Mouse (Mus musculus): ENCODE data around the gene Tma7. TPM values are rescaled to one million over a fixed set of nuclear protein-coding genes. Genes with fewer than 3 reads are reported as not detected.
A peak's percentile ranks its signal among the peaks of the same experiment; 100 is the strongest.

Tma7 gene
- total RNA-seq, 1 experiment from 2014 or later = 418 TPM

GRCm38 (mm10) chr9:109040906-109041305, 41.5 kb downstream of the Tma7 start:
- DNase-seq = no peak

- DNase-seq = no peak
Measured at GRCm38 (mm10) chr9:109040216-109040615, 42.2 kb downstream of the Tma7 start.

GRCm38 (mm10) chr9:109039681-109040080, 42.7 kb downstream of the Tma7 start:
- no peak for DNase-seq

- peak; percentile 51 for DNase-seq
Measured at GRCm38 (mm10) chr9:109038901-109039364, 43.5 kb downstream of the Tma7 start.

- DNase-seq = peak; percentile 88
Measured at GRCm38 (mm10) chr9:109038086-109038895, 44.1 kb downstream of the Tma7 start, which contains the start of gene Shisa5. Shisa5 (plus strand) TSS chr9:109038565.

GRCm38 (mm10) chr9:109032435-109032834, 50.0 kb downstream of the Tma7 start:
- no peak for DNase-seq

GRCm38 (mm10) chr9:109031686-109032085, 50.7 kb downstream of the Tma7 start:
- no peak for DNase-seq

GRCm38 (mm10) chr9:109031001-109031400, 51.4 kb downstream of the Tma7 start:
- no peak for DNase-seq

GRCm38 (mm10) chr9:109030312-109030711, 52.1 kb downstream of the Tma7 start:
- no peak for DNase-seq

- DNase-seq = no peak
Measured at GRCm38 (mm10) chr9:109028919-109029318, 53.5 kb downstream of the Tma7 start.

GRCm38 (mm10) chr9:109028421-109028820, 54.0 kb downstream of the Tma7 start:
- no peak for DNase-seq

- DNase-seq = no peak
Measured at GRCm38 (mm10) chr9:109027521-109027920, 54.9 kb downstream of the Tma7 start.

Other genes with a start within 250 kb of the Tma7 start
- 10.3 and 16.4 TPM in 2 replicates for gene Slc26a6, start 229.3 kb downstream of the Tma7 start, total RNA-seq (2021)
- gene Tmem89, start 168.0 kb downstream of the Tma7 start, total RNA-seq (2021) = not detected in 2 replicates
- 577 and 589 TPM in 2 replicates for gene Uqcrc1, start 146.0 kb downstream of the Tma7 start, total RNA-seq (2021)
- 3.5 and 6.3 TPM in 2 replicates for gene Col7a1, start 129.0 kb downstream of the Tma7 start, total RNA-seq (2021)
- gene Ucn2, start 96.6 kb downstream of the Tma7 start, total RNA-seq (2021) = 0.82 TPM in 1 of 2 replicates, not detected in the other
- 4.5 and 6.5 TPM in 2 replicates for gene Pfkfb4, start 90.8 kb downstream of the Tma7 start, total RNA-seq (2021)
- 119 TPM in 2 replicates for gene Shisa5, start 44.0 kb downstream of the Tma7 start, total RNA-seq (2021)
- gene Trex1, start 22.9 kb downstream of the Tma7 start, total RNA-seq (2021) = 18.8 and 23.3 TPM in 2 replicates
- 18.1 and 20.5 TPM in 2 replicates for gene Atrip, start 8.5 kb downstream of the Tma7 start, total RNA-seq (2021)
- 15.7 and 21.0 TPM in 2 replicates for gene Ccdc51, start 94 bp downstream of the Tma7 start, total RNA-seq (2021)
- 122 and 223 TPM in 2 replicates for gene Plxnb1, start 12.8 kb upstream of the Tma7 start, total RNA-seq (2021)
- not detected in 2 replicates for gene Fbxw21, start 79.5 kb upstream of the Tma7 start, total RNA-seq (2021)
- gene Fbxw13, start 113.4 kb upstream of the Tma7 start, total RNA-seq (2021) = not detected in 2 replicates
- gene Fbxw20, start 152.2 kb upstream of the Tma7 start, total RNA-seq (2021) = not detected in 2 replicates
- not detected in 2 replicates for gene Fbxw14, start 205.1 kb upstream of the Tma7 start, total RNA-seq (2021)